Mouse (Mus musculus) cerebellum, postnatal 14 days (tissue): Measurements from ENCODE around the gene Ttll3.
A peak's percentile ranks its signal among the peaks of the same experiment; 100 is the strongest.

Source experiments
- DNase-seq, 2 experiments: peaks; one replicate each; pipeline ENCODE4 v3.0.0; 2021; ENCODE audit warnings: mixed read lengths in 2 of 2

The Ttll3 gene

DNA sequence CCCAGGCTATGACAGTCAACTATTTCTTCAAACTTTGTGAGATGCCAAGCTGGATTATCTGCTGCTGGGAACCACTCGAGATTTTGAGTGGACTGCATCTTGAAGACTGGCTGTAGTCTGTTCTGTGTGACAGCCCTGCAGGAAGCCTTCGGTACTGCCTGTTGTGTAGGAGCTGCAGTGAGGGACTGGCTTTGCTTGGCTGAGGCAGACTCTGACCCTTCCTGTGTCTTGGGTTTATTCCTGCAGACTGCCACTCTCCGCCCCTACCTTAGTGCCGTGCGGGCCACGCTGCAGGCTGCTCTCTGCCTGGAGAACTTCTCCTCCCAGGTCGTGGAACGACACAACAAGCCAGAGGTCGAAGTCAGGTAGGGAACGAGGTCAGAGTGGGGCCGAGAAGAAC, 8.6 kb upstream of the Ttll3 start:
- DNase-seq: no peak

DNA sequence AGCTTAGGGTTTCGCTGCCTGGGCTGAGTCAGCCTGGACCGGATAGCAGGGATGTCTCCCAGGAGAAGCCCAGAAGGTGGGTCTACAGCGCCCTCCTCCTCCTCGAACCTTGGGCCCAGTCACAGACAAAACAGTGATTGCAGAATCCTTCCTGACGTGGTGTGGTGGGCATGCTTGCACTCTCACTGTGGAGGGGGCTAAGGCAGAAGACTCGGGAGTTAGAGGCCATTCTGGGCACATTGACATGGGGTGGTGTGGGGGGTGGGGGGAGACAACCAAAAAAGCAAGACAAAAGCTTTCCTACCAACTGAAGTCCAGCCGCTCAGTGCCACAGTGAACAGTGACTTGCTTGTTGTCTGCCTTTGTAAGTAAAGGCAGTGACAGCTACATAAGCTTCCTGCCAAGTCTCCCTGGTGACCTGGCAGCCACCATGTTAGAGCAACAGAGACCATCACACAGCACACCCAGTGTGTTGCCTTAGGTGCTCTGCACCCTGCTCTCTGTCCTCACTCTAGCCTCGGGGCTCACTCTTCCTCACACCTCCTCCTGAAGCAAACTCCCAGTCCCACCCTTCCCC, 4.6 kb upstream of the Ttll3 start:
- peak in 1 of 2 experiments; percentile 33 for DNase-seq

DNA sequence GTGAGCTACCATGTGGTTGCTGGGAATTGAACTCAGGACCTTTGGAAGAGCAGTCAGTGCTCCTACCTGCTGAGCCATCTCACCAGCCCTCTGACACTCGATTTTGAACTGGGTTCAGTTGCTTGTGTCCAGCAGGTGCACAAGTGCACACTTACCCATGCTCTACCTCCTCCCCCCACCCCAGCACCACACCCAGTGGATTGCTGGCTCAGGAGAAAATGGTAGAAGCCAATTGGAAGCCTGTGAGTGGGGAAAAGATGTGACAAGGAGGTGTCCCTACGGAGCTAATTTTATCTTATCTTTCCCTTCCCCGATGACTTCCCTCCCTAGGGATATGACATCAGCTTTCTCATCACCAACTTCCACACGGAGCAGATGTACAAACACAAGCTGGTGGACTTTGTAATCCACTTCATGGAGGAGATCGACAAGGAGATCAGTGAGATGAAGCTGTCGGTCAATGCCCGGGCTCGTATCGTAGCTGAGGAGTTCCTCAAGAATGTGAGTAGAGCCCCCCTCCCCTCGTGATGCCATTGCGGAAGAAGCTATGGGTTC, 3.8 kb upstream of the Ttll3 start:
- no peak for DNase-seq

DNA sequence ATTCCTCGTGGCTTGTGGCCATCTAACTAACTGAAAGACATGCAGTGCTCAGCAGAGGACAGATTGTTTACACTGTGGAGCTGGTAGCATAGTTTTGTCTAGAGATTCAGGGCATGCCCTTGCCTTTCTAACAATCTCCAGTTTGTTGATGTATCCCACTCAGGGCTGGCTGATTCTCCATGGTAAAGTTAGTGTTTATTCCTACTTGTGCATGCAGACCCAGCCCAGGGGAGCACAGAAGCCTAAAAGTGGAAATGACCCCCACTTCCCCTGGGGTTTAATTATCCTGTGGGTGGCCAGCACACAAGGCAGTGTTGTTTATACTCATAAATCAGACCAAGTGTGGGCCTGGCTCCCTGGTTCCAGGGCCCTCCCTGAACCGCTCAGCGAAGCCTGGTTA, 3.0 kb upstream of the Ttll3 start:
- DNase-seq: no peak

DNA sequence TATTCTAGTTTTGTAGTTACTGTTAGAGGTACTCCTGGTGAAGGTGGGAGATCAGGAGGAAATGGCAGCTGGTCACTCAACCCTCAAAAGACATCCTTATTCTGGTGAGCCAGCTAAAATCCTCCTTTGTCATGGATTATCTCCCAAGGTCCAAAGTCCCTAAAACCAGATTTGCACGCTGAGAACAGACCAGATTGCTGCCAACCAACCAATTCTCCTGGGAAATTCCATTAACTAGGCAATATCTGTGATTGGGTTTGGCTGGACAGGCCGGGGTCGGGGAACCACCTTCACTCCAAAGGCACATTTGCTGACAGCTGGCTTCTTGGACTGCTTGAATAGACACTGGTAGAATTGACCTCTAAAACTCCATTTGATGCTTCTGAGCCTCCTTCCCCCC, 1.7 kb downstream of the Ttll3 start:
- DNase-seq: no peak

DNA sequence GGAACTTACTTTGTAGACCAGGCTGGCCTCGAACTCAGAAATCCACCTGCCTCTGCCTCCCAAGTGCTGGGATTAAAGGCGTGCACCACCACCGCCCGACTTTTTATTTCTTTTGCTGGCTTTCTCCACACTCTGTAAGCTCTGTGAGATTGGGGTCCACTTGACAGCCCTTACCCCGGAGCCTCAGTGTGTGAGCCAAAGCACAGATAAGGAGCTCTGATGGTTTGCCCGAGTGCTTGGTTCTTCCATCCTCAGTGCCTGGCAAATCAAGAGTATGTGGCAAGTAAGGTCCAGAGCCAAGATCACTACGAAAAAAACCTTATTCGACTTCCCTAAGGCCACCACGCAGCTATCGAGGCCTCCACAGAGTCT, 2.9 kb downstream of the Ttll3 start:
- no peak for DNase-seq

DNA sequence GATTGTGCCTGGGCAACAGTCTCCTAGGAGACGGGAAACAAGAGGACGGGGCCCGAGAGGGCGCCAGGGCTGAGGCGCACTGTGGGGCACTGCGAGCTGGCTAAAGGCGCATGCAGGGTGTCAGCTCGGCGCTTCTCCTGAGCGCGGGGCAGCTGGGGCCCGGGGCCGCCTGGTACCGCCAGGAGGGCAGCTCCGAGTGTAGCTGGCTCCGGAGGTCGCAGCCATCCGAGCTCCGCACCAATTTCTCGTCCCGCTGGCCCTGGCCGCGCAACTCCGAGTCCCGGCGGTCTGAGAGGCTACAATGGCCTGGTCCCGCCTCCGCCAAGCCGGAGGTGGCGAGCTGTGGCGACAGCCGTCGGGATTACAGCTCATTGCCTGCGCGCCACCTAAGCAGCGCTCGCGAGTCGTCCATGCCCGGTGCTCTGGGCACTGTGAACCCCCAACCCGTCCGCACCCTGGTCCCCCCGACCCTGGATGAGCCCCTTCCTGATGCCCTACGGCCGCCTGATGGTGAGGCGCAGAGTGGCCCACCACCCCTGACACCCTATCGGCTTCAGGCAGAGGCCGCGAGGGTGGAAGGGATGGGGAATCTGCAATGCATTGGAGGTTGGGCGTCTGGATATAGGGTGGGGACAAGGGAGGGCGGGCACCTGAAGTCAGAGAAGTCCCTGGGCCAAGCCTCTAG, 3.5 kb downstream of the Ttll3 start:
- peak; percentile 65 to 71 for DNase-seq

DNA sequence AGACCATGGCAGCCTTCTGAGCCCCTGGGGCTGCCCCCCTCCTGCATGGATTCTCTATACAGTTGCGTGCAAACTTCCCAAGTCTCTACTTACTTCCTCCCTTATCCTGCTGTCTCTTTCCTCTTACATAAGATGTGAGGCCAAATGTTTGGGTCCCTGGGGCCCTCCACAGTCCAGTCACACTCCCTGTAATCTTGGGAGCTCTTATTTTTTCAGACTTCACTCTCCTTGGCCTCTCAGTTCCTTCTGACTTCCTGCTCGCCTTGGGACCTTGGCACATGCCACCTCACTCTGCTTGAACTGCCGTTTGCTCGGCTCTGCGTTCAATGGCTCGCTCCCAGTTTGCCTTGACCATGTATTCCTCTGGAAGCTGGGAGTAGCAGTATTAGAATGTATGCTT, 4.9 kb downstream of the Ttll3 start:
- no peak for DNase-seq

DNA sequence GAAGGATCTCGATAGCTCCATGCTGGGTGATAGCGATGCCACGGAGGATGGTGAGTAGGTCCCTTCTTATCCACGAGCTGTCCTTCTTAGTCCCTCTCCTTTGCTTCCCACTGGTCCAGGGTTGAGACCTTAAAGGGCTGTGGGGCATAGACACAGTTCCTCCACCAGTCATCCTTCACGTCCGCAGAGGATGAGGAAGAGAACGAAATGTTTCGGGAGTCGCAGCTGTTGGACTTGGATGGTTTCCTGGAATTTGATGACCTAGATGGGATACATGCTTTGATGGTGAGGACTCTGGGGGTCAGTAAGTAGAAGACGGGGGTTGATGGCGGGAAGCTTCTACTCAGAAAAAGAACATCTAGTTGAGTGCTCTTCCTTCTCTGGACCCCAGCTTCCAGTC, 5.8 kb downstream of the Ttll3 start:
- DNase-seq: no peak

DNA sequence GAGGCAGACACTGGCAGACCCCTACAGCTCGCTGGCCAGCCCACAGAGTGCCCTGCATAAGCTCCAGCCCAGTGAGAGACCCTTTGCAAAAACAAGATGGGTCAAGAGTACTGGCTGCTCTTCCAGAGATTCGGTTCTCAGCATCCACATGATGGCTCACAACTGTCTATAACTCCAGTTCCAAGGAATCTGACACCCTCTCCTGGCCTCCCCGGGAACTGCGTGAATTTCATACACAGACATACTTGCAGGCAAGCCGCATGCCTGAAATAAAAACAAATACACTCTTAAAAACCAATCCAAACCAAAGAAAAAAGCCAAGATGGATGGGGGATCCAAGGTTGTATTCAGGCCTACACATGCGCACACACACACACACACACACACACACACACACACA, 6.4 kb downstream of the Ttll3 start:
- no peak for DNase-seq

DNA sequence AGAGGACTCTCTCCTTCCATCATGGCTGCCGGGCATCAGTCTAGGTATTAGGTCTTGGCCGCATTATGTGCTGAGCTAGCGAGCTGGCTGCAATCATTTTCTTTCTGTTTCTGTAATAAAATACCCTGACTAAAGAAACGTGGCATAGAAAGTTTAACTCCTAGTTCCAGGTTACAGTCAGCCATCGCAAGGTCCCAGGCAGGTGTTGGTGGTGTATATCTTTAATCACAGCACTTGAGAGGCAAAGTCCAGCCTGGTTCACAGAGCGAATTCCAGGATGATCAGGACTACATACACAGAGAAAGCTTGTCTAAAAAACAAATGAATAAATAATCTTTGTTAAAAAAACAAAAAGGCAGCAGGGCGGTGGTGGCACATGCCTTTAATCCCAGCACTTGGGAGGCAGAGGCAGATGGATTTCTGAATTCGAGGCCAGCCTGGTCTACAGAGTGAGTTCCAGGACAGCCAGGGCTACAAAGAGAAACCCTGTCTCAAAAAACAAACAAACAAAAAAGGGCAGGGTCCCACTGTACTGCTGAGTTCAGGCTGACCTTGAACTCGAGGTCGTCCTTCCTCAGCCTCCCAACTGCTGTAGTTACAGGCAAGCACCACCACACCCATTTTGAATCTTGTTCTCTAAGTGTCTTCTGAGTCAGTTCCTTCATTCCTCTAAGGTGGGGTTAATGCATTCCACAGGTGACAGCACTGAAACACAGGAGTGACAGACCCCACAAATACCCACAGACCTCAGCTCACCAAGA, 7.4 kb downstream of the Ttll3 start:
- no peak for DNase-seq

DNA sequence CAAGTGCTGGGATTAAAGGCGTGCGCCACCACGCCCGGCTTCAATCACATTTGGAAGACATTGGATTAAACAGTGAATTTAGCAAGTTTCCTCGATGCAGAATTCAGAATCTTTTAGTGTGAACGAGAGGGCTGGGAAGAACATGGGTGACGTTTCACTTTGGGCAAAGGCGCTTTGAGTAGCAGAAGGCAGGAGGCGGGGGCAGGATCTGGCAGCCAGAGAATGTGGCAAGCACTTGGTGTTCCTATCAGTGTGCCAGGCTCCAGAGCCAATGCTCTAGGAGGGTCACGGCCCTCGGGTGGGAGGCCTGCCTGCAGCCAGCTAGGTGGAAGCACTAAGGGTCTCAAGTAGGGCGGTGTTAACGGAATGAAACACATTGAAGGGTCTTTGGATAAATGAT, 13.0 kb downstream of the Ttll3 start:
- peak; percentile 71 to 78 for DNase-seq

DNA sequence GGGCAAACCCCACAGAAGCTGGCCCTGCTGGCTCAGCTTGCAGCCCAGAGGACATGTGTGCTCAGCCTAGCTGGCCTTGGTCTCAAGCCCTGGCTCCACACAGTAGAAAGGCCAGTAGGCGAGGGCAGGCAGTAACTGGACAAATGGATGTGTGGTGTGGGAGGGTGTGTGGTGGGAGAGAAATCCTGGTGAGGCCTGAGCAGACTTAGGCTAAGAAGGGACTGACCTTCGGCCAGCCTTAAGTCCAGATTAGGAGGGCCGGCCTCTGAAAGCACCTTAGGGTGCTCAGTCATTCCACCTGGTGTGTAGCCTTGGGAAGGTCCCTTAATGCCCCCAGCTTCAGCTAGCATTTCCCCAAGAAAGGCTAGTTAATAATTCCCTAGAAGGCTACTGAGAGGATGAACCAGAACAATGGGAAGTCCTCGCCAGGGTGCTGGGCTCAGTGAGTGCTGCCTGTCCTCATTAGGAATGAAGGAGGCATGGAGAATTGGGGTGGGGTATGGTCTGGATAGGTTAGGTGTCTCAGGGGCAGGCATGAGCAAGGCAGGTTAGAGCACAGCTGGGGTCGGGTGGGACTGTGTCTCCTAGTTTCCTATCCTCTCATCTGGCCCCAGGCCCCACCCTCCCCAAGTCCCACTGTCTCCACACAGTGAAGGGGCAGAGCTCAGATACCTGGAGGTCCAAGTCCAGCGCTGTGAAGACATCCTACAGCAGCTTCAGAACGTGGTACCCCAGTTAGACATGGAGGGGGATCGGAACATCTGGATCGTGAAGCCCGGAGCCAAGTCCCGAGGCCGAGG, 15.8 kb downstream of the Ttll3 start:
- peak in 1 of 2 experiments; percentile 29 for DNase-seq

DNA sequence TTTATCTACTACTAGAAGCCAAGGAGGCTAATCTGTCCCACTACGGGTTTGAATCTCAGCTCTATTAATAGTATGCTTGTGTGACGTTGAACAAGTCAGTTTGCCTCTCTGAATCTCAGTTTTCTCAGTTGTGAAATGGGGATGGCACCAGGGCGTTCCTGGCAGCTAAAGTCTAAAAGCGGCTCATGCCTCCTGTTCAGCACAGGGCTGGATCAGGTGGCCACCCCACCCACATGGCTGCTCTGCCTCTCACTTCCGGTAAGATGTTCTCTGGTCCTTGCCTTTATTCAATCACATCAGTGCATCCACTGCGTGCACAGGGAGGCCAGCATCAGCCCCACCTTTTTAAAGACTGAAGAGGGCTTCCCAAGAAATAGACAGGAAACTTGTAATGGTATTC, 16.4 kb downstream of the Ttll3 start:
- no peak for DNase-seq

DNA sequence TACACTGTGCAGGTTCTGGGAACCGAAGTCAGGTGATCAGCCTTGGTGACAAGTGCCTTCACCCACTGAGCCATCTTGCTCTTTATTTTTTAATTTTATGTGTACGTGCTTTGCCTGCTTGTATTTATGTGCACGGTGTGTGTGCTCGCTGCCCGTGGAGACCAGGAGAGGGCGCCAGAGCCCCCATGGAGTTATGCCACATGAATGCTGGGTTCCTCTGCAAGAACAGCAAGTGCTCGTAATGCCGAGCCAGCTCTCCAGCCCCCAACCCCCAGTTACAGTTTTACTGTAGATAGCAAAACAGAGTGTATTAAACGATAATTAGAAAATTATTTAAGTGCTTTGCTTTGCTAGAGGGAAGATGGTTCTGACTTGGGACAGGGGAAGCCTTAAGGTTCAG, 17.6 kb downstream of the Ttll3 start:
- DNase-seq: peak in 1 of 2 experiments; percentile 50

DNA sequence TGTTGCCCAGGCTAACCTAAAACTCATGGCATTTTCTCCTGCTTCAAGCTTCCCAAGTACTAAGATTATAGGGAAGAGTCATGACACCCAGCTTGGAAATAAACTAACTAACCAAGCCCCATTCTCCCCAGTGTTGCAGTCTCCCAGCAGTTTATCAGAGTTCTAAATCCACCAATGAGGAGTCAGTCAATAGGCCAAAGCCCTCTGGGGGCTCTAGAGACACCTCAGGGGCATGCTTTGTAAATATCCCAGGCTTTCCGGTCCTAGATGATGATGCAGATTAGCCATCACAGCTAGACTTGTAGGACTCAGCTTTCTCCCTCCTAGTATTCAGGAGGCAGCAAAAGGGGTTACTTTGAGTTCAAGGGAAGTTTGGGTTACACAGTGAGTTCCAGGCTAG, 20.9 kb downstream of the Ttll3 start:
- no peak for DNase-seq

DNA sequence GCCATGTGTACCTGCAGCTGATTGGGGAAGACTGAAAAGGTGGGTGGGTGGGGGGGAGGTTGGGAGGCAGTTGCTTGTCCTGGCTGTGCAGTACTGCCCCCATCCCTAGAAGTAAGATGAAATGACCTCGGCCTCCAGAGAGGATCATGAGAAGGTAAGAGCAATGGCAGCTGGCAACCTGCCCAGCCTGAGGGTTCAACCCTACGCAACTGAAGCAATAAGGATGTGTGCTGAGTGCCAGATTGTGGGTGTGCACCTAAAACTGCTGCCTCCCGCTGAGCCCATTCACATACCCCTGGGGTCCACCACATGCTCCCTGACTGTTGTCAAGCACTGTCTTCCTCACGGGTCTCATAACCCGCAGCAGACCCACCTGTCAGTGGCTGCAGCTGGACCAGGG, 27.4 kb downstream of the Ttll3 start:
- DNase-seq: peak in 1 of 2 experiments; percentile 42

DNA sequence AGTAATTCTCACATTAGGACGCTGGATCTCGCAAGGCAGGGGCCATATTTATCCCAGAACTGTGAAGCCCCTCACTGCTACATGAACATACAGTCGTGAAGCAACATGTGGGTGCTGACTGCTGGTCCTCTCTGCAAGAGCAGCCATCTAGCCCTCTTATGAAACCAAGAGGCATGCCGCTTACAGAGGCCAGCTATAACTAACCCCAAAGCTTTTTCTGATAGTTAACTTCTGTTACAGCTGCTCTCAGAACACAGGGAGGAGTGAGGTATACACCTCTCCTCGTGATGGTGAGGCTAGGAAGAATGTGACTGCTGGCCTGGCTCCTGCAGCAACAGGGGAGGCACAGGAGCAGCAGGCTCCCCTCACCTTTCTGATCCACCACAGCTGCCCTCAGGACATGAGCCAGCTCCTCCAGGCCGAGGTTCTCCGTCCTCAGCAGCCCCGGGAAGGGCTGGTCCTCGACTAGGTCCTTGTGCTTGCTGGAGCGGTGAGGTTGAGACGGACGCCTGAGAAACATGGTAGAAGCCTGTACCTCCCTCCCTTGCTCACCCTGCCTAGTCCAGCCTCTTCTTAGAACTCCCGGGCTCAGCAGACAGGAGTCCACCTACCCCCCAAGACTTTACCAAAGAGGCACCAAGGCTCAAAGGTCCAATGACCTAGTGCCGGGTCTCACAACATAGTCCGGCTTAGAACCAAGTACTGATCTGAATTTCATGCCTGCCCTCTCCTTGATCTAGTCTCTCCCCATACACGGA, 29.6 kb downstream of the Ttll3 start:
- peak in 1 of 2 experiments; percentile 50 for DNase-seq

DNA sequence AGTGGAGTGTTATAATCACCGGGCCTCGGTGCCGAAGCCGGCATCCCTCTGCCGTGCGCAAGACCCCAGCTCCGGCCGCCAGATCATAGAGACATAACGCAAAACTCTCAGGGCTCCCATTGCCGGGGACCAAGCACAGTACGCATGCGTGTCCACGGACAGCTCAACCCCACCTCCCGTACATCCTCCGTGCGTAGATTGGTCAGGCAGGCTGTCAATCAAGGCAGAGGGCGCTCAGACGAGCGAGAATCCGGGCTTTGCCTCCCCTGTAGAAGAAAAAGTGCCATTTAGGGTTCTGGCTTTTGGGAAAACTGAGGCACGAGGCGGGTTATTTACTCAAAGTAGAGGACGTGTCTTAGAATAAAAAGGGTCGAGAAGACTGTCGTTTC, 30.1 kb downstream of the Ttll3 start, which contains the start of gene Rpusd3:
Rpusd3 (minus strand) TSS at position 142 of the 389 bp plus-strand sequence.
- DNase-seq: peak; percentile 99 to 100

DNA sequence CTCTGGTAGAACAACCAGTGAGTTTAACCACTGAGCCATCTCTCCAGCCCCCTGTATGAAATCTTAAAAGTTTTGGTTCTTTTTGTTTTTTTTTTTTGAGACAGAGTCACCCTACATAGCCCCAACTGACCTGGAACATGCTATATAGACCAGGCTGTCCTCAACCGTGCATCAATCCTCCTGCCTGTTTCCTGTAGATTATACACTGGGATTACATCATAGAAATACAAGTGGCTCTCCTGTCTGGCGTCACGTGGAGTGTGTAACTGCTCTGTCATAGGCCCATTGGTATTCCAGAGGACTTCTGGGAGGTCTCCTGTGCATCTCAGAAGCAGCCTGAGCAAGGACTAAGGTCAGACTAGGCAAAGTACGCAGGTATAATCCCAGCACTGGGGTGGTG, 33.9 kb downstream of the Ttll3 start:
- DNase-seq: no peak

DNA sequence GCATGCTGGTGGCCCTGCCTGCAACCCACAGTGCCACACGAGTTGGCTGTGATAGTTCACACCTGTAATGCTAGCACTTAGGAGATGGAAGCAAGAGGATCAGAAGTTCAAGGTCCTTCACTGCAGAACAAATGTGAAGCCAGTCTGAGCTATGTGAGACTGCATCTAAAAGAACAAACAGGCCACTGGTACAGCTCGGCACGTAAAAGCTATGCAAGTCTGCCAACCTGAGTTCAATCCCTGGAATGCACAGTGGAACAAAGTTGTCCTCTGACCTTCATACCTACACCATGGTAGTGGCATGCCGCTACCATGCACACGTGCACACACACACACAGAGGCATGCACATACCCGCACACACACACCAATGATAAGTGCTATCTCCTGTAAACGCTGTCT, 35.1 kb downstream of the Ttll3 start:
- peak in 1 of 2 experiments; percentile 42 for DNase-seq

DNA sequence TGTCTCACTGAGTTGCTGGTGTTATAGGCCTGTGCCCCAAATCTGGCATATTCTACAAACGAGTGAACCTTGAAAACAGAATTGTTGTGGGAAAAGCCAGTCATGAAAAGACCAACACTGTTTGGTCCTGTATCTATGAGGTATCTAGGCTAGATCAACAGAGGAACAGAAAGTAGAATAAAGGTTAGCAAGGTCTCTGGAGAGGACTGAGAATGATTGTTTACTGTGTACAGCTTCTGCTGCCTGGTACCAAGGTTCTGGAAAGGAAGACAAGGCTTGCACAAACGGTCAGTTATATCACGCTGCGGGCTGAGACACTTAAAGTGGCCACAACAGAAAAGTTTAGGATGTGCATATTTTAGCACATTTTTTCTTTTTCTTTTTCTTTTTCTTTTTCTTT, 37.6 kb downstream of the Ttll3 start:
- DNase-seq: no peak
